ENCODE assay signal across 8 mouse cellular contexts in genomic region chr11:75291389-75292215, GRCm38 (mm10). TPM values are rescaled to one million over a fixed set of nuclear protein-coding genes. Genes with fewer than 3 reads are reported as not detected.
DNase-seq lines count a peak whose midpoint lies in the region; ATAC-seq and TF ChIP-seq lines count a peak whose summit lies in the region.

No protein-coding gene starts in this region.

- H3K27ac ChIP-seq in left cerebral cortex, adult 2 months, result peak overlapping the region; percentile 63
- peak overlapping the region; percentile 19; the same call in 1 of the 2 replicates for H3K27ac ChIP-seq in forebrain, embryonic 12.5 days
- H3K27ac ChIP-seq in neural tube, embryonic 13.5 days (replicated peaks), result peak overlapping the region; percentile 81

- peak; percentile 56 for ATAC-seq in forebrain, embryonic 12.5 days (ENCODE audit: low FRiP score)
- ATAC-seq in neural tube, embryonic 13.5 days (ENCODE audit: low read depth), result peak; percentile 62
- no peak for ATAC-seq in monocyte, adult 5-6 weeks (replicated peaks; ENCODE audit: insufficient number of reproducible peaks, low FRiP score, low TSS enrichment, poor library complexity, severe bottlenecking)

- peaks cover 40% of the 10 kb centered on the region for H3K4me1 ChIP-seq in forebrain, embryonic 12.5 days
- H3K4me1 ChIP-seq in neural tube, embryonic 13.5 days (replicated peaks), result peaks cover 49% of the 10 kb centered on the region

- WGBS in forebrain, embryonic 12.5 days, result 17% methylated on average over 25 of the region's 25 CpGs
- WGBS in neural tube, embryonic 13.5 days, result 18% methylated on average over 25 of the region's 25 CpGs

- peaks cover 37% of the 10 kb centered on the region for H3K27me3 ChIP-seq in forebrain, embryonic 12.5 days
- H3K27me3 ChIP-seq in neural tube, embryonic 13.5 days, result 0 out of 2 replicates have a peak, but pooled peaks cover 9% of the 10 kb centered on the region

- intact Hi-C loops in left cerebral cortex, adult 2 months (cut with DNase I), result loop anchor here (1.0 to 5.0 kb wide), 4 partner anchors 98 to 309 kb away; partner anchors contain the start of gene Rtn4rl1
- intact Hi-C loops in left cerebral cortex, postnatal 4 days (cut with DNase I), result no loop called here

- H3K4me3 ChIP-seq in left cerebral cortex, adult 2 months, result no peak overlapping the region
- H3K4me3 ChIP-seq in forebrain, embryonic 12.5 days (replicated peaks), result no peak overlapping the region
- H3K4me3 ChIP-seq in neural tube, embryonic 13.5 days, result no peak overlapping the region

- H3K9me3 ChIP-seq in forebrain, embryonic 12.5 days, result no peaks in the 10 kb centered on the region
- no peaks in the 10 kb centered on the region for H3K9me3 ChIP-seq in neural tube, embryonic 13.5 days

- peak; percentile 63 to 64 for DNase-seq in left cerebral cortex, adult 2 months (ENCODE audit: extremely low spot score in 1 of 2, low spot score in 2 of 2)
- DNase-seq in left cerebral cortex, postnatal 4 days, result no peak
- peak; percentile 61 for DNase-seq in kidney, postnatal 10 days
- no peak for DNase-seq in ovary, adult 18-20 months (ENCODE audit: low spot score)
- DNase-seq in spleen, adult 12 weeks (ENCODE audit: low spot score), result no peak

- no peaks in the 10 kb centered on the region for H3K36me3 ChIP-seq in forebrain, embryonic 12.5 days (replicated peaks)
- no peaks in the 10 kb centered on the region for H3K36me3 ChIP-seq in neural tube, embryonic 13.5 days

- H3K9ac ChIP-seq in forebrain, embryonic 12.5 days, result no peak overlapping the region
- H3K9ac ChIP-seq in neural tube, embryonic 13.5 days, result peak overlapping the region; percentile 31; the same call in 1 of the 2 replicates

- no peak for TF ChIP-seq CTCF in left cerebral cortex, adult 2 months (IDR thresholded peaks at IDR 0.05)

- H3K4me2 ChIP-seq in forebrain, embryonic 12.5 days, result peak overlapping the region; percentile 16; the same call in 1 of the 2 replicates
- H3K4me2 ChIP-seq in neural tube, embryonic 13.5 days, result peak overlapping the region; percentile 36

RNA-seq across cellular contexts. Expression of gene Rpa1, which starts 56.5 kb away (rescaled TPM):
- total RNA-seq in left cerebral cortex, adult 2 months (2021), result 10 to 100 TPM; 41.9 to 42.3 TPM
- total RNA-seq in left cerebral cortex, postnatal 4 days (2021), result 10 to 100 TPM; 43.4 to 48.8 TPM
- 140 and 160 TPM in 2 replicates for polyA plus RNA-seq in forebrain, embryonic 12.5 days (2016; fragmentation: Nextera tagmentation; extraction: Ambion mirVana)
- 50.5 and 51.1 TPM in 2 replicates for polyA plus RNA-seq in neural tube, embryonic 13.5 days (2015; fragmentation: Nextera tagmentation; extraction: Ambion mirVana)
- total RNA-seq in monocyte, adult 5-6 weeks (2017), result 80.4 to 103 TPM (median 85.0 TPM) in 3 replicates

RNA-seq across cellular contexts. Expression of gene Smyd4, which starts 56.6 kb away (rescaled TPM):
- 10 to 100 TPM; 15.0 to 16.5 TPM for total RNA-seq in left cerebral cortex, adult 2 months (2021)
- total RNA-seq in left cerebral cortex, postnatal 4 days (2021), result 10 to 100 TPM; 18.9 to 19.1 TPM
- 20.0 and 21.0 TPM in 2 replicates for polyA plus RNA-seq in forebrain, embryonic 12.5 days (2016; fragmentation: Nextera tagmentation; extraction: Ambion mirVana)
- polyA plus RNA-seq in neural tube, embryonic 13.5 days (2015; fragmentation: Nextera tagmentation; extraction: Ambion mirVana), result 12.8 and 16.0 TPM in 2 replicates
- total RNA-seq in monocyte, adult 5-6 weeks (2017), result 11.4 to 20.4 TPM (median 12.6 TPM) in 3 replicates

Comparison
In these comparisons a context has a peak if more than half of its experiments do, and no peak if none do; other contexts are left out.
1. DNase-seq: peak in left cerebral cortex, adult 2 months (2 of 2) and kidney, postnatal 10 days (single experiment); none in left cerebral cortex, postnatal 4 days (single experiment), ovary, adult 18-20 months (single experiment) and spleen, adult 12 weeks (single experiment).
2. H3K27ac ChIP-seq: peak in every context shown above with its lines; median percentile 81 in neural tube, embryonic 13.5 days; 63 in left cerebral cortex, adult 2 months; 19 in forebrain, embryonic 12.5 days.